Mouse (Mus musculus) hindbrain, embryonic 11.5 days (tissue): ENCODE measurements at regions not wholly inside any gene's neighbourhood (a gene's known extent, or its start where the extent isn't known, plus 50 kb on each side); places are given as distances from the start of the nearest gene placed in this dataset.

Experiments
- ATAC-seq: fragments of 200-750 bp; cut with Nextera tagmentation; 2 replicates; pipeline ENCODE4 v1.8.0; 2017; ENCODE audit warnings: mild to moderate bottlenecking, moderate TSS enrichment, moderate library complexity; ENCODE audit not compliant: low FRiP score
- DNase-seq: peaks from one replicate; pipeline ENCODE4 v3.0.0-alpha.2; 2015; ENCODE audit warnings: low spot score
- H3K27ac ChIP-seq: fragments of 300-500 bp; sonication (generic); 2 replicates; pipeline ENCODE4 v1.5.1; 2014; ENCODE audit warnings: mild to moderate bottlenecking, low read depth, low read length
- H3K27me3 ChIP-seq: fragments of 300-500 bp; sonication (generic); 2 replicates; pipeline ENCODE4 v1.6.1; 2014; ENCODE audit warnings: mild to moderate bottlenecking, low read length, moderate library complexity, mixed read lengths; ENCODE audit not compliant: control insufficient read depth, insufficient read depth
- H3K36me3 ChIP-seq: fragments of 300-500 bp; sonication (generic); 2 replicates; pipeline ENCODE4 v1.6.1; 2014; ENCODE audit warnings: mild to moderate bottlenecking, low read length, moderate library complexity, mixed read lengths; ENCODE audit not compliant: control insufficient read depth, insufficient read depth
- H3K4me1 ChIP-seq: fragments of 300-500 bp; sonication (generic); replicated peaks from 2 replicates; pipeline ENCODE4 v1.6.1; 2014; ENCODE audit warnings: low read length, mixed read lengths; ENCODE audit not compliant: control insufficient read depth, insufficient read depth
- H3K4me2 ChIP-seq: fragments of 300-500 bp; sonication (generic); replicated peaks from 2 replicates; pipeline ENCODE4 v1.6.1; 2014; ENCODE audit warnings: mild to moderate bottlenecking, low read depth, low read length
- H3K4me3 ChIP-seq: fragments of 300-500 bp; sonication (generic); 2 replicates; pipeline ENCODE4 v1.5.1; 2014; ENCODE audit warnings: low read depth, low read length
- H3K9ac ChIP-seq: fragments of 300-500 bp; sonication (generic); 2 replicates; pipeline ENCODE4 v1.6.1; 2014; ENCODE audit warnings: low read depth, low read length
- H3K9me3 ChIP-seq: fragments of 300-500 bp; sonication (generic); 2 replicates; pipeline ENCODE4 v1.6.1; 2016; ENCODE audit warnings: low read length; ENCODE audit not compliant: control insufficient read depth
- WGBS: fragments of 180-500 bp; shearing (Covaris S2); extraction: QIAGEN DNeasy Blood & Tissue Kit; methylation state at CpG from one replicate; pipeline ENCODE4 v1.1.7; 2014; 5-methylcytosine and 5-hydroxymethylcytosine counted together

DNA sequence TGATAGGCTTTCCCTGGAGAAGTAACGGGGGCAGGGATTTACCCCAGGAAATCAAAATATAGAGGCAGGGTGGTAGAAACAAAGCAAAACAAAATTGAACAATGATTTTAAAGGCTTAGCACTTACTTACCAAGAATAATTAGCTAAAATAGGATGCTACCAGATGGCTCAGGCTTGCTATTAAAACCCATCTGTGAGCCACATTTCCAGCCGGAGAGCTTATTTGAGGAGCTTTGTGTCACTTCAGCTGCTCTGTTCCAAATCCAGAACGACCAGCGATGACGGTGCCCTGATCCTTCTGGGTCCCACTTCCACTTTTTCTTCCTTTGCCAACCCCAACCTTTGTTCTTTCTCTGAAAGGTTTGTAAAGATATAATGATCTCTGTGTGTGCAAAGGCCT, 65.2 kb upstream of the Pthlh start:
- Histone ChIP-seq H3K9me3 (no peaks in the 10 kb centered on the region), H3K9ac (no peak overlapping the region), H3K4me2 (no peak overlapping the region), H3K4me3 (no peak overlapping the region), H3K27ac (no peak overlapping the region), H3K27me3 (no peaks in the 10 kb centered on the region), H3K36me3 (no peaks in the 10 kb centered on the region), H3K4me1 (no peaks in the 10 kb centered on the region)
- no peak for ATAC-seq
- DNase-seq, result no peak
- WGBS, result 87% methylated on average over 5 of the region's 5 CpGs

GRCm38 (mm10) chr6:147324336-147324735, 60.4 kb upstream of the Pthlh start:
- Histone ChIP-seq H3K27ac (no peak overlapping the region), H3K4me2 (no peak overlapping the region), H3K4me3 (no peak overlapping the region), H3K4me1 (no peaks in the 10 kb centered on the region), H3K9me3 (no peaks in the 10 kb centered on the region), H3K27me3 (no peaks in the 10 kb centered on the region), H3K9ac (no peak overlapping the region), H3K36me3 (no peaks in the 10 kb centered on the region)
- 87% methylated on average over 2 of the region's 2 CpGs for WGBS
- DNase-seq, result no peak
- ATAC-seq, result no peak

GRCm38 (mm10) chr6:147318106-147318505, 54.1 kb upstream of the Pthlh start:
- ATAC-seq, result no peak
- Histone ChIP-seq H3K27ac (no peak overlapping the region), H3K4me1 (no peaks in the 10 kb centered on the region), H3K9me3 (no peaks in the 10 kb centered on the region), H3K27me3 (no peaks in the 10 kb centered on the region), H3K36me3 (no peaks in the 10 kb centered on the region), H3K4me2 (no peak overlapping the region), H3K9ac (no peak overlapping the region), H3K4me3 (no peak overlapping the region)
- DNase-seq, result no peak
- WGBS, result 93% methylated on average over 2 of the region's 2 CpGs

DNA sequence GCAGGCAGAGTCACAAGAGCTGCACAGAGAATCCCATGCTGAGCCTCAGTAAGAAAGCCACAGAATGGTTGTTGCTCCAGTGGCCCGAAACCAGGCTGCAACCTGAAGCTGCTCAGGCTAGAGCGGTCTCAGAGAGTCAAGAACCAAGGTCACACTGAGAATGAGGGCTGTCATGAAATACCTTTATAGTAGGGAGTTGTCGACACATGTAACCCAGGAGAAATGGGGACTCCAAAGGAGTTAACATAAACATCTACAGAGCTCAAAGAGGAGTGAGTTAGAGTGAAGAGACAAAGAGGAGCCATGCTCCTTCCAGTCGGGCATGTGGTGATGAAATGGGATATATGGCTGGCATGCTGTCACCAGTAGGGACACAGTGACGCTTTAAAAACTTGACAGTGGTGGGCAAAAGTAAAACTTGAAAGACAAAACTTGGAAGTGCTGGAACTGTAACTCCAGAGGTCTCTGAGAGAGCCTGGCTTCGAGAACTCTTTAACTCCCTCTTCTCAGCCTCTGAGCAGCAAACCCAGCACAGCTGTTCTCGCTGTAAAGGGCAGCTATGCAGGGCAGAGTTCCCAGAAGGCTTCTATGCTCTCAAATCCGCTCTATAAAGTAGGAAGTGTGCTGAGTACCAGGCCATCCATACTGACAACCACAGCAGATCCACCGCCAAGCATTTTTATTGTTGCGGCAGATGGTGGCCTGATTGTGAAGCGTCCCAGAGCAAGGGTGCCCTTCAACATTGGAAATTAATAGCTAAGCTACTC, 52.9 kb upstream of the Pthlh start:
- no peak for ATAC-seq

GRCm38 (mm10) chr6:147316140-147316539, 52.2 kb upstream of the Pthlh start:
- WGBS, result 71% methylated on average over 3 of the region's 3 CpGs
- DNase-seq (no peak), ATAC-seq (no peak)
- no peak overlapping the region for H3K4me2 ChIP-seq
- H3K9me3 ChIP-seq, result no peaks in the 10 kb centered on the region
- no peaks in the 10 kb centered on the region for H3K27me3 ChIP-seq
- no peak overlapping the region for H3K9ac ChIP-seq
- no peaks in the 10 kb centered on the region for H3K36me3 ChIP-seq
- H3K4me3 ChIP-seq, result no peak overlapping the region
- no peak overlapping the region for H3K27ac ChIP-seq
- no peaks in the 10 kb centered on the region for H3K4me1 ChIP-seq

More for the DNA sequence above, 52.9 kb upstream of the Pthlh start:
- no peak overlapping the region for H3K4me3 ChIP-seq
- H3K4me1 ChIP-seq, result no peaks in the 10 kb centered on the region
- 83% methylated on average over 11 of the region's 11 CpGs for WGBS
- no peak overlapping the region for H3K4me2 ChIP-seq
- no peaks in the 10 kb centered on the region for H3K27me3 ChIP-seq
- no peak for DNase-seq
- no peaks in the 10 kb centered on the region for H3K36me3 ChIP-seq
- no peak overlapping the region for H3K9ac ChIP-seq
- H3K9me3 ChIP-seq, result no peaks in the 10 kb centered on the region
- H3K27ac ChIP-seq, result no peak overlapping the region

GRCm38 (mm10) chr6:147315207-147315606, 51.2 kb upstream of the Pthlh start:
- H3K9ac ChIP-seq, result no peak overlapping the region
- DNase-seq, result no peak
- 88% methylated on average over 5 of the region's 5 CpGs for WGBS

More at GRCm38 (mm10) chr6:147315207-147315606, 51.2 kb upstream of the Pthlh start:
- Histone ChIP-seq H3K9me3 (no peaks in the 10 kb centered on the region), H3K27ac (no peak overlapping the region), H3K27me3 (no peaks in the 10 kb centered on the region), H3K4me1 (no peaks in the 10 kb centered on the region), H3K4me2 (no peak overlapping the region), H3K36me3 (no peaks in the 10 kb centered on the region), H3K4me3 (no peak overlapping the region)
- no peak for ATAC-seq
